Mouse (Mus musculus) retina, adult 2 months (tissue): ENCODE data around the gene Tmem258.

Source experiments
- DNase-seq: peaks from one replicate; pipeline ENCODE4 v3.0.0-alpha.2; 2012; ENCODE audit warnings: low read depth, low spot score

Tmem258 gene

GRCm38 (mm10) chr19:10222656-10223055 is 18.8 kb downstream of the Tmem258 start:
- no peak for DNase-seq

- DNase-seq = no peak
These were observed 19.7 kb downstream of the Tmem258 start for GRCm38 (mm10) chr19:10223561-10223960.

DNA sequence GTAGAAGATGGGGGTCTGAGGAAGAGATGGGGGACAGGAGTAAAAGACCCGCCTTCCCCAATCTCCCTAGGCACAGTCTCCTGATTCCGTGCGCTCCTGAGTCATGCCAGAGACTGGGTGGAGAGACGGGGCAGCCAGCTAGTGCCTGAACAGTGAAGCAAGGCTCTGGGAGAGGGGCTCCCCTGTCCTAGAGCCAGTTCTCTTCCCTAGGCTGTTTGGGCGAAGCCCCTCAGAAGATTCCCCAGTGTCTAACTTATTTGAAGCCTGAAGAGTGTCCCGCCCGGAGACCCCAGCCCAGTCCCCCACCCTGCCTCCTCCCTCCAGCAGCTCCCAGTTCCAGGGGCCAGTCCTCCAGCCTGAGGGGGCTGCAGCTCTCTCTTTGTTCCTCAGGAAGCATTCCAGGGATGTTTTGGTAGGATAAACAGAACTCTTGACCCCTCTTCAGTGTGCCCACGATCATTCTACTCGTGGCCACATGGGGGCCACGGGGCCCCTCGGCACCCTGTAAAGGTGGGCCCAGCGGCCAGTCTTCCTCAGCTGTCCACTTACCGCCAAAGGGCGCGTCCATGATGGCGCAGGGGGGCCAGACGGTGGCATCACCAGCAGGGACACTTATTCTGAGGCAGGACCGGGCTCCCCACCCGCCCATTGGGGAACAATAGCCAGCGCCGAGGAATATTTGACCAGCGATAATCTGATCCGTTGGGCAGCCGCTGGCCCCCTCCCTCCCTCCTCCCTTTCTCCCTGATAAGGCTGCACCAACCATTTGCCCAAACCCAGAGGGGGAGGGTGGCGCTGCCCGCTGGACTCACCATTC is 21.0 kb downstream of the Tmem258 start:
- DNase-seq = no peak

GRCm38 (mm10) chr19:10225767-10226166 is 22.0 kb downstream of the Tmem258 start:
- DNase-seq = no peak

DNA sequence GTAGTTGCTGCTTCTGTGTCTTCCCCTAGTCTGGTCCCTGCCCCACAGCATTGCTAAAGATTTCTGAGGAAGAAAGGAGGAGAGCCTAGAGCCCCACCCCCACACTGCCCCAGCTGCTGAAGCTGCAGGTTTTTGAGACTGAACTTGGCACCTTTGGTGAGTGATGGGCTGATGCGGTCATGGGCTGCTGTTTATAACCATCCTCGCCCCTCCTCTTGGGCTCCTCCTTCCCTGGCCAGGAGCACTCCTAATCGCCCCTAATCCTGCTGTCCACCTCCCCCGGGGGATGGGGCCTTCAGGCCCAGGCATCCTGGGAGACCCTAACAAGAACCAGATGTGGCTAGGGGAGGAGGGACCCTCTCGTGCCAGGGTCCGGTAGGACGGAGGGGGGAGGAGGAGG is 27.2 kb downstream of the Tmem258 start:
- no peak for DNase-seq

DNA sequence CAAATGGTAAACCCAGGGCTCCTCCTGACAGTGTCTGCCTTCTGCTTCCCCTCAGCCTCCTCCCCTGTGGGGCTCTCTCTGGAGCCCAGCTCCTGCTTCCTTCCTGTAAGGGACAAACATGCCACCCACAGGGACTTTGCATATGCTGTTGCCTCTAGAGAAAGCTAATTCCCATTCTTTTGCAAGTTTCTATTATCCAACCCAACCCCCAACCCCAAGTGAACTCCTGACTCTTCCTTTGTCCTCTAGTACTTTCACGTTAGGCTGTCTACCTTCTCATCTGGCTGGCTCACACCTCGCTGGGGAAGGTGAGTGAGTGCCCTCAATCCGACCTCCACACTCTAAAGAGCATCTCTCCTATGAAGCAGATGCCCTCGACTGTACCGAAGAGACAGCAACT is 28.1 kb downstream of the Tmem258 start:
- no peak for DNase-seq

- DNase-seq = no peak
These were observed 28.7 kb downstream of the Tmem258 start for GRCm38 (mm10) chr19:10232327-10233017.

DNA sequence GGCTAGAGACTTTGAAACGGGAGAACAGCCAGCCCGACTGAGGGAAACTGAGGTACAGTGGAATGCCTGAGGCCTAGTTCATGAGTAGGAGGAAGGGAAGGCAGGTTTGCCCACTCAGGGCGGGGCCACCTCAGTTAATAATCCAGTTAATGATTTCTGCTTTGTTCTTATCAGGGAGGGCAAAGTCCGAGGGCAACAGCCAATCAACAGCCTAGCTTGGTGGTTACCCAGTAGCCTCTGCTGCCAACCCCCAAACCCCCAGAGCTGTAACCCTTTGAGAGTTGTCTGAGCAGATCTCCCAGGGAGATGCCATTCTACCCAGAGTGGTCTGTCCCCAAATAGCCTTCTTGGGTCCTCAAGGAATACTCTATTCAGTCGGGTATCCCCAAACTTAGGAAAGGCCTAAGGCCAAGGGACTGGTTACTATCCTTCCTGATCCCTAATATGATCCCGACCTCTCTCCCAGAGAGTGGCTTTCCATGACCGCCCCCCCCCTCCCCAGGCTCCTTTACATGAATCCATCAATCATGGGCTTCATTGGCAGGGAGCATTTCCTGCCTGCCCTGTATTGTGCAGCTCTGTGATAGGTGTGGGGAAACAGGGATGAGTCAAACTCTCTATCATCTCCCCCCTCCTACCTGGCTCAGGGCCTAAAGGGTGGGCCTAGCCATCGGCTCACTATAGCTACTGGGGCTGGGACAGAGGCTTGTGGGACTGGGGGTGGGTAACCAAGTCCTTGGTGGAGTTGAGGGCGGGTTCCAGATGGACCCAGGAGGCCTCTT is 32.2 kb downstream of the Tmem258 start:
- no peak for DNase-seq

- no peak for DNase-seq
These were observed 34.7 kb downstream of the Tmem258 start for GRCm38 (mm10) chr19:10238477-10238876.

DNA sequence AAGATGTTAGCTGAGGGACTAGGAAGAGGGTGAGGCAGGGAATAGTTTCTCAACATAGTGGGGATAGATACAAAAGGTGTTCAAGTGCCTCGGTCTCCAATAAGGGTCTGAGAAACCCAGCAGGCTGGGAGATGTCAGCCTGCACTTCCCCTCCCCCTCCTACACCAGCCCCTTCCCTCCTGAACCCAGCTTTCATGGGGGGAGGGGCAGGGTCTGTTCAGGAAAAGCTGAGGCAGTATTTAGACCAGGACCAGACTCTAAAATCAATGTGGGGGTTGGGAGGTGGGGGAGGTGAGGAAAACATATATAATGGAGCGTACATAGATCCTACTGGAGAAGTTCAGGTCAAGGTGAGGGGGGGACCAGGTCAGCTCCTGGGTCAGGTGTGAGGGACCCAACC is 35.6 kb downstream of the Tmem258 start:
- DNase-seq = no peak

DNA sequence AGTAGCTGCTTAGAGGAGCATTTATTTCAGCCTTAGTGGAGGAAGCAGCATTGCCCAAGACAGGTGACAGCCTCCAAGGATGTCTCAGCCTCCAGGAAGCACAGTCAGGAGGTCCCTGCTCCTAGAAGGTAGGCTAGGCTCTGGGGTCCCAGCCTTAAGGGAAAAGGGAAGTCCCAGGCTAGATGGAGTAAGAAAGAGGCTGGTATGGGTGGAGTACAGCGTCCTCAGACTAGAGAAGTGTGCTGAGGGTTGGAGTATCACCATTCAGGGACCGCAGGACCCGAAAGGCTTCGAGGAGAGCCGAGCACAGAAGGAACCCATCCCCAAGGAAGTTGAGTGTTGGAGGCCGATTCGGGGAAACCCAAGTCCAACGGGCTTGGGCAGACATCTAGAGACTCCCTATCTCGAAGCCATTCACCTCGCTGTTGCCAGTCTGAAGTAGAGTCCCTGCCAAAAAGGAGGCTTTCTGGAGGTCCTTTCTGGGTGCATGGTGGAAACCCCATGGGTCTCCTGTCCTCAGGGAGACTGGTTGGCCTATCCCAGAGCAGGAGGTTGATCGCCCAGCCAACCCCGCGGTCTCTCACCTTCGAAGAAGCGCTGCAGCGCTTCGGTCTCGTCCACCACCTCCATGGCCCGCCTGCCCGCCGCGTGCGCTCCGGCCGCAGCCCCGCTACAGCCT is 36.3 kb downstream of the Tmem258 start:
- no peak for DNase-seq

DNA sequence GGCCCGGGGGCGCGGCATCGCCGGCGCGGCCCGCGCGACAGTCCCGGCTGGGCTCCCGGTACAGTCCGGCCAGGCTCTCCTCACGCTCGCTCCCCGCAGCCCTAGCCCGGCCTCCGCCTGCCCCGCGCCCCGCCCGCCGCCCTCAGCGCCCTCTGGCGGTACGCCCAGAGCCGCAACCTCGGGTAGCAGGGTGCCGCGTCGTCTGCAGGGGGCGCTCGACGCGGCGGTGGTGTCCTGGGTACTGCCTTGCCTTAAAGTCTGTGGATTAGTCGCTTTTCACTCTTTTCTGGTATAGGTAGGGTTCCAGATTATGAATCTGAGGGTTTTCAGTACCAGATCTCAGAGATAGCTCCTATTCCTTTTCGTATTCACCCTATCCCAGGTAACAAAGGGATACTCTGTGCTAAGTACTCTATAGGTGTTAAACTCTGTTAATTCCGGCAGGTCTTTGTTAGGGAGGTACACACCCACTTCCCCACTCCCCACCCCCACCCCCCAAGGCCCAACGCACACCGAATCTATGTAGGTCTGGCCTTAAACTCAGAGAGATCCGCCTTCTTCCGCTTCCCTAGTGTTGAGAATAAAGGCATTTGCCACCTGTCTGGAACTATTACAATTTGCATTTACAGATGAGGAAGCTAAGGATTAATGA is 37.0 kb downstream of the Tmem258 start, which contains the start of gene Myrf:
Myrf (minus strand) TSS at position 95 of the 652 bp plus-strand sequence.
- peak; percentile 28 for DNase-seq

DNA sequence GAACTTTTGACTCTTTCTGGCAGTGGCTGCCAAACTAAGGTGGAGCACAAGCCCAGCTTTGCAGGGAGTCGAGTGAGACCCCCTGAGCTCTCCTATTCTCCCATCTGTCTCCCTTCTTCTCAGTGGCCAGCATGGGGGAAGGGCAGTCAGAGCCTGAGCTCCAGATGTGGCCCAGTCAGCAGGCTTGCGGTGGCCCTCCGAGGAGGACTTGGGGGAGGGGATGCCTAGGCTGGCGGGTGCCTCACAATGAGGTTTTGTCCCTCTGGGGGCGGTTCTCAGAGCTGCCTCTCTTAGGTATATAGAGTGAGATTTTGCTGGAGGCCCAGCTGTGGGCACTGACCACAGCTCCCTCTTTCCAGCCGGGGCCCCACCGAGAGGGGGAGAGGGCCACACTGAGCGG is 39.1 kb downstream of the Tmem258 start:
- DNase-seq = no peak

GRCm38 (mm10) chr19:10244183-10244582 is 40.4 kb downstream of the Tmem258 start:
- no peak for DNase-seq

GRCm38 (mm10) chr19:10247165-10247564 is 43.4 kb downstream of the Tmem258 start:
- DNase-seq = no peak

- no peak for DNase-seq
These were observed 44.3 kb downstream of the Tmem258 start for GRCm38 (mm10) chr19:10248128-10248527.
